Mouse (Mus musculus) thymus, postnatal 4 days (tissue): ENCODE data around the gene Slc5a1.

ENCODE experiments used
- DNase-seq: peaks from one replicate; pipeline ENCODE4 v3.0.0; 2021

The Slc5a1 gene

GRCm38 (mm10) chr5:33195246-33195852 is 91.3 kb downstream of the Slc5a1 start:
- no peak for DNase-seq

- DNase-seq = no peak
Measured at GRCm38 (mm10) chr5:33200071-33200470, 96.1 kb downstream of the Slc5a1 start.

- DNase-seq = no peak
Measured at GRCm38 (mm10) chr5:33201697-33202096, 97.7 kb downstream of the Slc5a1 start.

GRCm38 (mm10) chr5:33202516-33203170 is 98.6 kb downstream of the Slc5a1 start:
- DNase-seq = no peak

GRCm38 (mm10) chr5:33203171-33203565 is 99.1 kb downstream of the Slc5a1 start:
- no peak for DNase-seq

GRCm38 (mm10) chr5:33203691-33204242 is 99.7 kb downstream of the Slc5a1 start:
- peak; percentile 85 for DNase-seq

GRCm38 (mm10) chr5:33204284-33204683 is 100.3 kb downstream of the Slc5a1 start:
- DNase-seq = no peak

- DNase-seq = no peak
Measured at GRCm38 (mm10) chr5:33206328-33206727, 102.3 kb downstream of the Slc5a1 start.

- DNase-seq = no peak
Measured at GRCm38 (mm10) chr5:33207136-33207535, 103.1 kb downstream of the Slc5a1 start.

GRCm38 (mm10) chr5:33208533-33209245 is 104.7 kb downstream of the Slc5a1 start:
- DNase-seq = no peak

GRCm38 (mm10) chr5:33210515-33210914 is 106.5 kb downstream of the Slc5a1 start:
- no peak for DNase-seq

GRCm38 (mm10) chr5:33211254-33211653 is 107.2 kb downstream of the Slc5a1 start:
- DNase-seq = no peak
